Mouse (Mus musculus) spleen, adult 2 months (tissue): ENCODE results near the gene Ncapd3. TPM values are rescaled to one million over a fixed set of nuclear protein-coding genes. Genes with fewer than 3 reads are reported as not detected.

ENCODE experiments used
- DNase-seq, 2 experiments: peaks; one replicate each; pipeline versions ENCODE4 v3.0.0 to v3.0.0-alpha.2; 2012 to 2021; ENCODE audit warnings: low spot score in 2 of 2, low read depth in 1 of 2
- H3K27ac ChIP-seq: fragments of 200-500 bp; 2 replicates; pipeline ENCODE4 v1.5.1; 2012; ENCODE audit warnings: low read length, inconsistent platforms; ENCODE audit not compliant: insufficient read depth
- H3K27me3 ChIP-seq: fragments of 200-500 bp; 2 replicates; pipeline ENCODE4 v1.6.1; 2012; ENCODE audit warnings: mild to moderate bottlenecking, moderate library complexity, low read length, inconsistent platforms; ENCODE audit not compliant: control insufficient read depth, insufficient read depth
- H3K36me3 ChIP-seq: fragments of 200-500 bp; 2 replicates; pipeline ENCODE4 v1.6.1; 2012; ENCODE audit warnings: mild to moderate bottlenecking, low read length, inconsistent platforms; ENCODE audit not compliant: control insufficient read depth, insufficient read depth
- H3K4me1 ChIP-seq: fragments of 200-500 bp; 2 replicates; pipeline ENCODE4 v1.6.1; 2011; ENCODE audit warnings: inconsistent platforms; ENCODE audit not compliant: control insufficient read depth, insufficient read depth, insufficient read length
- H3K4me3 ChIP-seq: fragments of 200-500 bp; 2 replicates; pipeline ENCODE4 v1.5.1; 2011; ENCODE audit warnings: mild to moderate bottlenecking, inconsistent platforms; ENCODE audit not compliant: insufficient read depth, insufficient read length; ENCODE audit errors: extremely low read depth
- CTCF ChIP-seq: fragments of 200-500 bp; IDR thresholded peaks from 2 replicates; pipeline ENCODE4 v1.5.1; 2011; ENCODE audit warnings: mild to moderate bottlenecking, inconsistent platforms; ENCODE audit not compliant: insufficient read depth, insufficient read length, insufficient replicate concordance; ENCODE audit errors: extremely low read depth
- POLR2A ChIP-seq: fragments of 200-500 bp; IDR thresholded peaks from 2 replicates; pipeline ENCODE4 v1.6.1; 2011; ENCODE audit warnings: low read depth, low read length, inconsistent platforms
- WGBS: fragments of 180-500 bp; shearing (Covaris S2); methylation state at CpG from one replicate; pipeline ENCODE4 v1.1.7; 2018; 5-methylcytosine and 5-hydroxymethylcytosine counted together
- polyA plus RNA-seq: library from polyadenylated mRNA; depleted of rRNA; stranded (reverse); fragments of >200 nt; gene quantifications from 2 replicates; pipeline ENCODE4 v1.2.3, GENCODE M21; 2012

The Ncapd3 gene
- polyA plus RNA-seq, 1 experiment = 17.2 TPM

- whole genome bisulfite sequencing = 91% methylated on average over 3 of the region's 3 CpGs
- H3K27me3 ChIP-seq = no peaks in the 10 kb centered on the region
- no peak overlapping the region for H3K4me3 ChIP-seq
- H3K27ac ChIP-seq = no peak overlapping the region
- no peaks in the 10 kb centered on the region for H3K4me1 ChIP-seq
- peaks cover 38% of the 10 kb centered on the region for H3K36me3 ChIP-seq
- DNase-seq = no peak
- TF ChIP-seq POLR2A (no peak), CTCF (no peak)
Measured at GRCm38 (mm10) chr9:27087402-27087801, 57.4 kb downstream of the Ncapd3 start.

- DNase-seq = no peak
- H3K27ac ChIP-seq = no peak overlapping the region
- WGBS = 93% methylated on average over 1 of the region's 1 CpGs
- no peak overlapping the region for H3K4me3 ChIP-seq
- no peaks in the 10 kb centered on the region for H3K27me3 ChIP-seq
- peaks cover 43% of the 10 kb centered on the region for H3K36me3 ChIP-seq
- H3K4me1 ChIP-seq = no peaks in the 10 kb centered on the region
- TF ChIP-seq CTCF (no peak), POLR2A (no peak)
Measured at GRCm38 (mm10) chr9:27090134-27090533, 60.2 kb downstream of the Ncapd3 start.

GRCm38 (mm10) chr9:27090801-27091775 lies 61.1 kb downstream of the Ncapd3 start:
- DNase-seq = no peak
- 95% methylated on average over 13 of the region's 13 CpGs for WGBS
- TF ChIP-seq POLR2A (no peak), CTCF (no peak)
- H3K27me3 ChIP-seq = no peaks in the 10 kb centered on the region
- H3K4me3 ChIP-seq = no peak overlapping the region
- H3K4me1 ChIP-seq = no peaks in the 10 kb centered on the region
- H3K36me3 ChIP-seq = peaks cover 39% of the 10 kb centered on the region
- no peak overlapping the region for H3K27ac ChIP-seq

GRCm38 (mm10) chr9:27092916-27093315 lies 62.9 kb downstream of the Ncapd3 start:
- Histone ChIP-seq H3K4me3 (no peak overlapping the region), H3K4me1 (no peaks in the 10 kb centered on the region), H3K36me3 (peaks cover 25% of the 10 kb centered on the region), H3K27me3 (no peaks in the 10 kb centered on the region), H3K27ac (no peak overlapping the region)
- TF ChIP-seq CTCF (no peak), POLR2A (no peak)
- WGBS = 97% methylated on average over 6 of the region's 6 CpGs
- DNase-seq = no peak

DNA sequence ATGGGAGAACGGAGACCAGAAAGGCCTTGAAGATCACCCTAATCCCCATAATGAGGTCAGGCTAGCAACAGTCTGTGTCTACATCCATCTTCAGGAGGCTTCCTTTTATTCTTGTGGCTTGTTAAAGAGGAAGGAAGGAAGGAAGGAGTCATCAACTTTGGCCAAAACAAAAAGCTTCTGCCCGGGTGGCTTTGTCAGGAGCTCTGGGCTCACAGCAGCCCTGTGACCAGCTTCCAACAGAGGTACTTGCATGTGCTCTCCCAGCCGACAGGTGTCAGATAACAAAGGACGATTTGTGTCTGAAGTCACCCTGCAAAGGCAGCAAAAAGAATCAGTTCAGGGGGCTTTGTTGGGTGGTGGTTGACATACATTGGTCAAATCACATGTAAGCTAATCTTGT lies 68.1 kb downstream of the Ncapd3 start:
- Histone ChIP-seq H3K27ac (no peak overlapping the region), H3K4me1 (no peaks in the 10 kb centered on the region), H3K36me3 (peaks cover 6% of the 10 kb centered on the region), H3K27me3 (no peaks in the 10 kb centered on the region), H3K4me3 (no peak overlapping the region)
- 44% methylated on average over 4 of the region's 4 CpGs for whole genome bisulfite sequencing
- TF ChIP-seq CTCF = no peak
- TF ChIP-seq POLR2A = no peak
- DNase-seq = no peak

DNA sequence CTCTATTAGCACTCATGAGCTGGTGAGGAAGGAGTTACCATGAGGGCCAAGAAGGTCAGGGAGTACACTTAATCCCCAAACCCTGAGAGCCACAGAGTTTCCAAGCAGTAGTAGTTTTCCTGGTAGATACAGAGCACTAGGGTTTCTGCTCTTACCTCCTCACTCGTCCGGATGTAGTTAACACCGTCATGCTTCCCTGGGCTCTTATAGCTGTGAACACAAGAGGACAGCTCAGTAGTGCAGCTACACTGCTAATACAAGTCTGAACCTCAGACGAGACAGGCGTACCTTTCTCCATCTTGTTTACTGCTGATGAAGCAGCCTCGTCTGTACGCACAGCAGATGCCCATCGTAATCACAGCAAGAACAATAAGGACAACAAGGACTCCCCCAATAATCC lies 68.6 kb downstream of the Ncapd3 start:
- H3K4me3 ChIP-seq = no peak overlapping the region
- no peaks in the 10 kb centered on the region for H3K27me3 ChIP-seq
- DNase-seq = no peak
- WGBS = 88% methylated on average over 8 of the region's 8 CpGs
- TF ChIP-seq POLR2A (no peak), CTCF (no peak)
- no peaks in the 10 kb centered on the region for H3K4me1 ChIP-seq
- peaks cover 6% of the 10 kb centered on the region for H3K36me3 ChIP-seq
- no peak overlapping the region for H3K27ac ChIP-seq

- no peaks in the 10 kb centered on the region for H3K27me3 ChIP-seq
- no peak overlapping the region for H3K4me3 ChIP-seq
- no peaks in the 10 kb centered on the region for H3K4me1 ChIP-seq
- DNase-seq = no peak
- 23% methylated on average over 4 of the region's 4 CpGs for WGBS
- peaks cover 2% of the 10 kb centered on the region for H3K36me3 ChIP-seq
- H3K27ac ChIP-seq = no peak overlapping the region
- TF ChIP-seq CTCF = no peak
- TF ChIP-seq POLR2A = no peak
Measured at GRCm38 (mm10) chr9:27099474-27099873, 69.5 kb downstream of the Ncapd3 start.
